Mouse (Mus musculus): ENCODE data around the gene Lnpk. TPM values are rescaled to one million over a fixed set of nuclear protein-coding genes. Genes with fewer than 3 reads are reported as not detected.

Lnpk gene
- polyA plus RNA-seq (2012; rRNA removed), result 24.7 and 26.3 TPM in 2 replicates

GRCm38 (mm10) chr2:74578843-74579489 lies at the start of gene Lnpk:
Gene Lnpk, minus strand, starts transcription at chr2:74579435.
- Histone ChIP-seq H3K27me3 (ENCODE audit: control insufficient read depth, insufficient read depth, low read length) (no peaks in the 10 kb centered on the region), H3K4me3 (replicated peaks; ENCODE audit: insufficient read depth, low read depth, low read length) (peak within 1 kb of the TSS; percentile 87), H3K27ac (ENCODE audit: insufficient read depth, low read length) (peak within 1 kb of the TSS; percentile 21), H3K4me1 (ENCODE audit: control insufficient read depth, insufficient read depth, low read length) (no peaks in the 10 kb centered on the region)
- TF ChIP-seq CTCF (IDR thresholded peaks at IDR 0.05; ENCODE audit: borderline replicate concordance, insufficient read depth, low read depth, low read length) (no peak), POLR2A (IDR thresholded peaks at IDR 0.05; ENCODE audit: borderline replicate concordance, insufficient read depth, low read length) (peak; percentile 81)
- DNase-seq, result peak; percentile 93 to 95
- WGBS, result under 1% methylated on average over 34 of the region's 34 CpGs

GRCm38 (mm10) chr2:74620368-74620767 lies 41.1 kb upstream of the Lnpk start:
- WGBS, result 86% methylated on average over 10 of the region's 10 CpGs

GRCm38 (mm10) chr2:74619676-74620246 lies 40.5 kb upstream of the Lnpk start:
- 86% methylated on average over 3 of the region's 3 CpGs for WGBS
- Histone ChIP-seq H3K27me3 (ENCODE audit: control insufficient read depth, insufficient read depth, low read length) (no peaks in the 10 kb centered on the region), H3K4me1 (ENCODE audit: control insufficient read depth, insufficient read depth, low read length) (no peaks in the 10 kb centered on the region), H3K27ac (ENCODE audit: insufficient read depth, low read length) (no peak overlapping the region), H3K4me3 (replicated peaks; ENCODE audit: insufficient read depth, low read depth, low read length) (no peak overlapping the region)
- no peak for DNase-seq
- TF ChIP-seq CTCF (IDR thresholded peaks at IDR 0.05; ENCODE audit: borderline replicate concordance, insufficient read depth, low read depth, low read length) (no peak), POLR2A (IDR thresholded peaks at IDR 0.05; ENCODE audit: borderline replicate concordance, insufficient read depth, low read length) (no peak)

More at GRCm38 (mm10) chr2:74620368-74620767, 41.1 kb upstream of the Lnpk start:
- Histone ChIP-seq H3K4me3 (replicated peaks; ENCODE audit: insufficient read depth, low read depth, low read length) (no peak overlapping the region), H3K27me3 (ENCODE audit: control insufficient read depth, insufficient read depth, low read length) (no peaks in the 10 kb centered on the region), H3K4me1 (ENCODE audit: control insufficient read depth, insufficient read depth, low read length) (no peaks in the 10 kb centered on the region), H3K27ac (ENCODE audit: insufficient read depth, low read length) (no peak overlapping the region)
- DNase-seq, result no peak
- TF ChIP-seq POLR2A (IDR thresholded peaks at IDR 0.05; ENCODE audit: borderline replicate concordance, insufficient read depth, low read length) (no peak), CTCF (IDR thresholded peaks at IDR 0.05; ENCODE audit: borderline replicate concordance, insufficient read depth, low read depth, low read length) (no peak)

- no peak overlapping the region for H3K27ac ChIP-seq (ENCODE audit: insufficient read depth, low read length)
- TF ChIP-seq POLR2A (IDR thresholded peaks at IDR 0.05; ENCODE audit: borderline replicate concordance, insufficient read depth, low read length) (no peak), CTCF (IDR thresholded peaks at IDR 0.05; ENCODE audit: borderline replicate concordance, insufficient read depth, low read depth, low read length) (no peak)
- no peaks in the 10 kb centered on the region for H3K27me3 ChIP-seq (ENCODE audit: control insufficient read depth, insufficient read depth, low read length)
- WGBS, result 72% methylated on average over 9 of the region's 9 CpGs
- no peaks in the 10 kb centered on the region for H3K4me1 ChIP-seq (ENCODE audit: control insufficient read depth, insufficient read depth, low read length)
- no peak for DNase-seq
- H3K4me3 ChIP-seq (replicated peaks; ENCODE audit: insufficient read depth, low read depth, low read length), result no peak overlapping the region
These were observed 38.5 kb upstream of the Lnpk start for GRCm38 (mm10) chr2:74617706-74618105.

- Histone ChIP-seq H3K4me3 (replicated peaks; ENCODE audit: insufficient read depth, low read depth, low read length) (no peak overlapping the region), H3K27me3 (ENCODE audit: control insufficient read depth, insufficient read depth, low read length) (no peaks in the 10 kb centered on the region), H3K4me1 (ENCODE audit: control insufficient read depth, insufficient read depth, low read length) (no peaks in the 10 kb centered on the region), H3K27ac (ENCODE audit: insufficient read depth, low read length) (no peak overlapping the region)
- TF ChIP-seq POLR2A (IDR thresholded peaks at IDR 0.05; ENCODE audit: borderline replicate concordance, insufficient read depth, low read length), result no peak
- no peak for TF ChIP-seq CTCF (IDR thresholded peaks at IDR 0.05; ENCODE audit: borderline replicate concordance, insufficient read depth, low read depth, low read length)
- WGBS, result 64% methylated on average over 4 of the region's 4 CpGs
- DNase-seq, result no peak
These were observed 32.2 kb upstream of the Lnpk start for GRCm38 (mm10) chr2:74611406-74611805.

- Histone ChIP-seq H3K27me3 (ENCODE audit: control insufficient read depth, insufficient read depth, low read length) (no peaks in the 10 kb centered on the region), H3K4me1 (ENCODE audit: control insufficient read depth, insufficient read depth, low read length) (no peaks in the 10 kb centered on the region), H3K27ac (ENCODE audit: insufficient read depth, low read length) (no peak overlapping the region), H3K4me3 (replicated peaks; ENCODE audit: insufficient read depth, low read depth, low read length) (no peak overlapping the region)
- TF ChIP-seq CTCF (IDR thresholded peaks at IDR 0.05; ENCODE audit: borderline replicate concordance, insufficient read depth, low read depth, low read length) (no peak), POLR2A (IDR thresholded peaks at IDR 0.05; ENCODE audit: borderline replicate concordance, insufficient read depth, low read length) (no peak)
- DNase-seq, result no peak
These were observed 30.1 kb upstream of the Lnpk start for GRCm38 (mm10) chr2:74609350-74609749.

DNA sequence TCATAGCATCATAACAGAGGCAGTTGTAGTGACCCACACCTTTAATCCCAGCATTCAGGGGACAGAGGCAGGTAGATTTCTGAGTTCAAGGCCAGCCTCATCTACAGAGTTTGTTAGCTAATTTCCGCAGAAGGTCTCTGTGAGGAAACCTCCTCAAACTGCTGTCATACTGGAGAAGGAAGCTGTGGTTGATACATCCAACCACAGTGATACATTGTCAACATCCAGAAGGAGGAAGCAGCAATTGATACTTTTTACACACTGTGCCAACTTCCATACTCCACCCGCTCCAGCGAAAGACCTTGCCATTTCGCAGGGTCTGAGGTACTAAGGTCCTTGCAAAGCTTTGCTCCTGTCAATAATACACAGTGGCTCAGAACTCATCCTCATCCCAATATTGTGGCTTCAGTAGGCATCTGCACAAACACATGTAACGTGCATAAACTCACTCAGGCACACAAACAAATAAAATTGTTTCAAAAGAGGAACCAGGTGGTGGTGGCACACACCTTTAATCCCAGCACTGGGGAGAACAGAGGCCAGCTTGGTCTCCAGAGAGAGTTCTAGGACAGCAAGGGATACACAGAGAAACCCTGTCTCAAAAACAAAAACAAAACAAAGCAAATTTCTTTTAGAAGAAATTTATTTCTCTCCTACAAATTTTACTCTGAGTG lies 27.0 kb upstream of the Lnpk start:
- 81% methylated on average over 5 of the region's 5 CpGs for WGBS
- H3K4me1 ChIP-seq (ENCODE audit: control insufficient read depth, insufficient read depth, low read length), result no peaks in the 10 kb centered on the region
- DNase-seq, result no peak
- TF ChIP-seq POLR2A (IDR thresholded peaks at IDR 0.05; ENCODE audit: borderline replicate concordance, insufficient read depth, low read length), result no peak
- TF ChIP-seq CTCF (IDR thresholded peaks at IDR 0.05; ENCODE audit: borderline replicate concordance, insufficient read depth, low read depth, low read length), result no peak
- no peak overlapping the region for H3K27ac ChIP-seq (ENCODE audit: insufficient read depth, low read length)
- no peak overlapping the region for H3K4me3 ChIP-seq (replicated peaks; ENCODE audit: insufficient read depth, low read depth, low read length)
- no peaks in the 10 kb centered on the region for H3K27me3 ChIP-seq (ENCODE audit: control insufficient read depth, insufficient read depth, low read length)

DNA sequence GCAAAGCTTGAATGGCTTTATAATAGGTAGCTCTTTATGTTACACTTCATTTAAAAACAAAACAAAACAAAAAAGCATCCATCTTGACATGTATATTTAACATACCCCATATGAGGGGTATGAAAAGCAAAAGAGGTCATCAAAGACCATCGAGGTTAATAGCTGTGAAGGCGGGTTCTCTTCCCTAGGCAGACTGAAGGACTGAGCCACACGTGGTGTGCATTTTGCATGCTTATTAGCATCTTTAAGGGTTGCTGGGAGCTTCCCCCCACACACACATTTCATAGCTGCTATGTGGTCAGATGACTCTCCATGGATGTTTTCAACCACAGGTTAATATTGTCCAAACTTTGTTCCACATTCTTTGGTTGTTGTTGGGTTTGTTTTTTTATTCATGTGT lies 24.8 kb upstream of the Lnpk start:
- TF ChIP-seq CTCF (IDR thresholded peaks at IDR 0.05; ENCODE audit: borderline replicate concordance, insufficient read depth, low read depth, low read length) (no peak), POLR2A (IDR thresholded peaks at IDR 0.05; ENCODE audit: borderline replicate concordance, insufficient read depth, low read length) (no peak)
- Histone ChIP-seq H3K4me3 (replicated peaks; ENCODE audit: insufficient read depth, low read depth, low read length) (no peak overlapping the region), H3K27me3 (ENCODE audit: control insufficient read depth, insufficient read depth, low read length) (no peaks in the 10 kb centered on the region), H3K27ac (ENCODE audit: insufficient read depth, low read length) (no peak overlapping the region), H3K4me1 (ENCODE audit: control insufficient read depth, insufficient read depth, low read length) (no peaks in the 10 kb centered on the region)
- DNase-seq, result no peak
- WGBS, result 13% methylated on average over 3 of the region's 3 CpGs
